Mouse (Mus musculus) G1E-ER4 (cell line): ENCODE measurements around the gene Rps17. TPM values are rescaled to one million over a fixed set of nuclear protein-coding genes. Genes with fewer than 3 reads are reported as not detected.

Experiments used
- GATA1 ChIP-seq: IDR thresholded peaks from one replicate; pipeline ENCODE4 v1.8.0; 2012; ENCODE audit warnings: low read length, inconsistent platforms
- polyA plus RNA-seq: library from polyadenylated mRNA; stranded (reverse); fragments of >175 nt; gene quantifications from 2 replicates; pipeline ENCODE4 v1.2.3, GENCODE M21; 2012

The Rps17 gene
- polyA plus RNA-seq, 1 experiment, result 235 TPM

- no peak for TF ChIP-seq GATA1
Observed at GRCm38 (mm10) chr7:81307735-81308134, 37.3 kb downstream of the Rps17 start.

GRCm38 (mm10) chr7:81304675-81305074, 40.4 kb downstream of the Rps17 start:
- TF ChIP-seq GATA1, result no peak

- TF ChIP-seq GATA1, result no peak
Observed at GRCm38 (mm10) chr7:81304100-81304499, 41.0 kb downstream of the Rps17 start.

GRCm38 (mm10) chr7:81303682-81304081, 41.4 kb downstream of the Rps17 start:
- TF ChIP-seq GATA1, result no peak

- TF ChIP-seq GATA1, result no peak
Observed at GRCm38 (mm10) chr7:81301323-81301722, 43.7 kb downstream of the Rps17 start.

- TF ChIP-seq GATA1, result no peak
Observed at GRCm38 (mm10) chr7:81298206-81298605, 46.8 kb downstream of the Rps17 start.

- TF ChIP-seq GATA1, result no peak
Observed at GRCm38 (mm10) chr7:81295169-81295568, 49.9 kb downstream of the Rps17 start.

Other genes with a start within 250 kb of the Rps17 start
- gene Slc28a1, start 230.5 kb downstream of the Rps17 start, polyA plus RNA-seq, result not detected in 2 replicates
- gene Pde8a, start 131.7 kb downstream of the Rps17 start, polyA plus RNA-seq, result not detected in 2 replicates
- gene Cpeb1, start 110.2 kb upstream of the Rps17 start, polyA plus RNA-seq, result not detected in 2 replicates
- not detected in 2 replicates for gene Ap3b2, start 148.7 kb upstream of the Rps17 start, polyA plus RNA-seq
- not detected in 2 replicates for gene BC048679, start 153.0 kb upstream of the Rps17 start, polyA plus RNA-seq
- not detected in 2 replicates for gene Fsd2, start 221.7 kb upstream of the Rps17 start, polyA plus RNA-seq
- 30.4 and 33.1 TPM in 2 replicates for gene Whamm, start 226.0 kb upstream of the Rps17 start, polyA plus RNA-seq